Mouse (Mus musculus) liver, embryonic 18 days (tissue): ENCODE data around the gene Ankrd63. TPM values are rescaled to one million over a fixed set of nuclear protein-coding genes. Genes with fewer than 3 reads are reported as not detected.

ENCODE experiments used
- polyA plus RNA-seq: library from polyadenylated mRNA; depleted of rRNA; stranded (reverse); fragments of >200 nt; gene quantifications from 2 replicates; pipeline ENCODE4 v1.2.3, GENCODE M21; 2012; rRNA removed

Ankrd63 gene
- 0.08 and 0.17 TPM in 2 replicates for polyA plus RNA-seq

DNA sequence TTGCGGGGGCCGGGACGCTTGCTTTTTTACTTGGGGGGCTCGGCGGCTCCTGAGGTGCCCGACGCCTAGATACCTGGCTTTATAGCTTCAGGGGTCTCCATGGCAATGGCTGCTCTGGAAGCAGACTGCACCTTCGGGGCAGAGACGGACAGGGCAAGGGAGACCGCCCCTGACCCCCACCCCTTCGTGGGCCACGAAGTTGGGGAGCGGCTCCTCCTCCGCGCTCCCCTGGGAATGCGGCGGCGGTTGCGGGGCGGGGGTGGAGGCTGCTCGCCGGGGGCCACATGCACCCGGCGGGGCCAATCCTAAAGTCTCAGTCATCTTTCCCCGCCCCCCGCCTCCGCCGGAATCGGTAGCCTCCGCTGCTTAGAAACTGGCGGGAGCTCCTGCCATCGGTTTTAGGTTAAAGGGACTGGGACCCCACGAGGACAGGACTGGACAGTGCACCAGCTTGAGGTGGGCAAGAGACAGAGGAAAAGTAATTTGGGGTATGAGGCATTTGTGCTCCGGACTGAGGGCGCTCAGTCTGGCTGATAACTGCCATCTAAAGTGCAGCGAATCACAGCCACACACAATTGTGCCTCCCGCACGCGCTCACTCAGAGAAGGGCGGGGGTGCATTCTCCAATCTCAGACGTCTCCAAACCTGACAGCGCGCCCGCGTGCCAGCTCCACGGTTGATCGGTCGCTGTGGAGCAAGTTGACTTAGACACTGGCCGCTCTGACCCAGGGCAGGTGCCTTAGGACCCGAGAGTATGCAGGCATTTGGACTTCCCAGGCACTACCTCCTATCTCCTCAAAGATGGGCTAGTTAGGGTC, at the start of gene Ankrd63:
Ankrd63 (minus strand) TSS at position 51 of the 818 bp plus-strand sequence.

DNA sequence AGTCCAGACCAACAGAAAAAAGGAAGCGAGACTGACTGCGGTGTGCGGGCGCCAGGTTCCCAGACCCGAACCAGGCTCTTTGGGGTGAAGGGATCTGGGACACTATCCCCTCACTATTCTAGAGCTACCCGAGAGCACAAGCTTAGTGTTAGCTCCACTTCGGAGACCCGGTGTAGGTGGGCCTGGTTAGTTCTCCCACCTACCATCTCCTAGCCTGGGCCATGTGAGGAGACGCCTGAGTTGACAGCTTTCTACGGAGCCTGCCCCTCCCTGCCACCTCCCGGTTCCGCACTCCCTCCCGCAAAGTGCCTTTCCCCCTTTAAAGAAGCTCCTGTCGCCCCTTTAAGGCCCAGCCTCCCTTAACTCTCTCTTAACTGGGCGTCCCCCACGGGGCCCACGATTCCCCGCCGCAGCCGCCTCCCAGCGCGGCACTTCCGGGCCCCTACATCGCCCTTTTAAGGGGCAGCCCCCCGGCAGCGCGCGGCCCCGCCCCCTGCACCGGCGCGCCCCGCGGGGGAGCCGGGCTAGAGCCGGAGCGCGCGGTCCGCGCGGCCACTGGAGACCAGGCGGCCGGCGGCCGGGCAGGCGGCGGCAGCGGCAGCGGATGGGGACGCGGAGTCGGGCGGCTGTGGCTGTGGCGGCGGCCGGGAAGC, 41.6 kb upstream of the Ankrd63 start, which contains the start of gene Inafm2:
Inafm2 (plus strand) TSS at position 527 of the 653 bp plus-strand sequence.

DNA sequence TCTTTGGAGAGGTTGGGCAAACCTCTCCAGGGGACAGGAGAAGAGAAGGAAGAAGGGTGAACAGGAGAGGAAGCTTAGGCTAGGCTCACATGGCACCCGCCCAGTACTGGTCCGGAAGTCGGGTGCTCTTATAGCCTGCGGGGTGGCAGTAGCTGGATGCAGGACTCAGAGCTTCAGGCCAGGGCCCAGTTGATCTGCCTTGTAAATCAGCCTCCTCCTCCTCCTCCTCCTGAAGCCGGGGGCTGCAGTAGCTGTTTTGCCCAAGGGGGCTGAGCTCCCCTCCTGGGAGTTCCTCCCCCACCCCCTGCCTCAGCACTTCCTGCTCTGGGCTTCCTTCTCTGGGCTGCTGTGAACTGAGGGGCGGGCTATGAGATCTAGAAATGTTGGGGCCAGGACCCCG, 24.6 kb upstream of the Ankrd63 start, which contains the start of gene Plcb2:
Plcb2 (minus strand) TSS at position 102 of the 400 bp plus-strand sequence.

DNA sequence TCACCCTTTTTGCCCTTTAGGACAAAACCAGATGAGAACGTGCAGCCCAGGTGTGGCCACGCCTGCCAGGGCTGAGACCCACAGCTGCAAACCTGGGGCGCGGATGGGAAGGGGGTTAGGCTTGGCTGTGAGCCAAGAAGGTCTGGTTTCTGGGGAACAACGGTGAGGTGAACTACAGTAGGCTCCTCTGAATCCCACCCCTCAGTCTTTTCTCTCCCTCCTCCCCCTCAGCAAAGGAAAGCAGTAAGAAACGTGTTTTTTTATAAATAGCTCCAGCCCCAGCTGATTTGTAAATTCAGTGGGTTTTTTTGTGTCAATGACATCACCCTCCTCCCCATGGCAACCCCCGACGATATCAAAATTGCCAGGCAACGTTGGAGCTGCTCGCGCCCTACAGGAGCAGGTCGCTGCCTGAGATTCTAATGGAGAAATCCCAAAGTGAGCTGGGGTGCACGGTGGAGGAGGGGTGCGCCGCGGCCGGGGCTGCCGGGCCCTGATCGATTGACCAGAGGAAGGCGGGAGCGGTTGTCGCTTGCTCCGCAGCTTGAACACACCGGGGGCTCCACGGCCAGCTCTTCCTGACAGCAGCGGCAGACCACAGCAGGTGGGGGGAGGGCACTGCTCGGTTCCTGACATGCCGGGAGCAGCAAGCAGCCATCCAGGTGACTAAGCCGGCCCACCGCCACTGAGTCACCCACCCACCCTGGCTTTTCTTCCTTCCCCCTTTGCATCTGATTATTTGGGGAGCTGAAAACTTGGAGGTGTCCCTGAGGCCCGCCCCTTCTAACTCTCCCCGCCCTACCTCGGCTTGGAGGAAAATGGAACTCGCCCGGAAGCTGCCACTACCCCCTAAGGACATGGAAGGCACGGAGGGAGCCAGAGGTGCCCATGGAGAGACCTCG, 40.6 kb downstream of the Ankrd63 start, which contains the start of gene Pak6:
Pak6 (plus strand) TSS at position 402 of the 902 bp plus-strand sequence.

Other genes with a start within 250 kb of the Ankrd63 start
- gene Srp14, start 224.3 kb downstream of the Ankrd63 start, polyA plus RNA-seq: 74.7 and 76.9 TPM in 2 replicates
- gene Bmf, start 154.3 kb downstream of the Ankrd63 start, polyA plus RNA-seq: 1.8 and 2.4 TPM in 2 replicates
- gene Bub1b, start 105.8 kb downstream of the Ankrd63 start, polyA plus RNA-seq: 16.4 and 18.4 TPM in 2 replicates
- 0.22 and 0.24 TPM in 2 replicates for gene Pak6, start 40.7 kb downstream of the Ankrd63 start, polyA plus RNA-seq
- gene Plcb2, start 24.5 kb upstream of the Ankrd63 start, polyA plus RNA-seq: 4.8 and 7.0 TPM in 2 replicates
- 4.7 and 5.1 TPM in 2 replicates for gene Inafm2, start 41.8 kb upstream of the Ankrd63 start, polyA plus RNA-seq
- 0.90 and 1.00 TPM in 2 replicates for gene Ccdc9b, start 58.7 kb upstream of the Ankrd63 start, polyA plus RNA-seq
- gene Phgr1, start 68.8 kb upstream of the Ankrd63 start, polyA plus RNA-seq: not detected in 2 replicates
- 0.10 and 0.11 TPM in 2 replicates for gene Disp2, start 75.8 kb upstream of the Ankrd63 start, polyA plus RNA-seq
- gene Knstrn, start 110.0 kb upstream of the Ankrd63 start, polyA plus RNA-seq: 24.7 and 25.4 TPM in 2 replicates
- 66.9 and 78.6 TPM in 2 replicates for gene Ivd, start 158.0 kb upstream of the Ankrd63 start, polyA plus RNA-seq
- 4.2 and 5.0 TPM in 2 replicates for gene Bahd1, start 196.4 kb upstream of the Ankrd63 start, polyA plus RNA-seq
- 4.7 and 5.1 TPM in 2 replicates for gene Chst14, start 222.5 kb upstream of the Ankrd63 start, polyA plus RNA-seq